Mouse (Mus musculus) E14TG2a.4 (cell line): Measurements from ENCODE around the gene Elp1.

Experiments used
- H3K27me3 ChIP-seq: 2 replicates; pipeline ENCODE4 v1.6.1; 2014; ENCODE audit warnings: low read length, control low read depth; ENCODE audit not compliant: insufficient read depth
- H3K36me3 ChIP-seq: 2 replicates; pipeline ENCODE4 v1.6.1; 2014; ENCODE audit warnings: low read length, control low read depth; ENCODE audit not compliant: insufficient read depth
- H3K4me1 ChIP-seq: replicated peaks from 2 replicates; pipeline ENCODE4 v1.6.1; 2014; ENCODE audit warnings: low read depth, low read length, control low read depth
- H3K4me3 ChIP-seq: replicated peaks from 2 replicates; pipeline ENCODE4 v1.5.1; 2014; ENCODE audit warnings: mild to moderate bottlenecking, low read length
- H3K9me3 ChIP-seq: 2 replicates; pipeline ENCODE4 v1.6.1; 2014; ENCODE audit warnings: low read length, control low read depth
- CTCF ChIP-seq: conservative IDR thresholded peaks from 2 replicates; pipeline ENCODE4 v1.5.1; 2014; ENCODE audit warnings: low read length
- NANOG ChIP-seq: IDR thresholded peaks from 2 replicates; pipeline ENCODE4 v1.6.1; 2014; ENCODE audit warnings: borderline replicate concordance, low read length, mixed read lengths
- POU5F1 ChIP-seq: IDR thresholded peaks from 2 replicates; pipeline ENCODE4 v1.6.1; 2014; ENCODE audit warnings: low read length, borderline replicate concordance

The Elp1 gene

GRCm38 (mm10) chr4:56716801-56717200 is 85.3 kb downstream of the Elp1 start:
- Histone ChIP-seq H3K36me3 (no peaks in the 10 kb centered on the region), H3K4me1 (peaks cover 38% of the 10 kb centered on the region), H3K27me3 (peaks cover 3% of the 10 kb centered on the region; the same call in 1 of the 2 replicates), H3K4me3 (no peak overlapping the region), H3K9me3 (no peaks in the 10 kb centered on the region)
- TF ChIP-seq POU5F1 (no peak), CTCF (no peak), NANOG (no peak)

GRCm38 (mm10) chr4:56713155-56713554 is 89.0 kb downstream of the Elp1 start:
- TF ChIP-seq NANOG: no peak
- TF ChIP-seq CTCF: no peak
- no peak for TF ChIP-seq POU5F1
- peaks cover 31% of the 10 kb centered on the region for H3K4me1 ChIP-seq

GRCm38 (mm10) chr4:56702234-56702633 is 99.9 kb downstream of the Elp1 start:
- Histone ChIP-seq H3K36me3 (no peaks in the 10 kb centered on the region), H3K27me3 (no peaks in the 10 kb centered on the region; the same call in 1 of the 2 replicates), H3K4me3 (no peak overlapping the region), H3K4me1 (peaks cover 21% of the 10 kb centered on the region), H3K9me3 (no peaks in the 10 kb centered on the region)
- TF ChIP-seq NANOG (no peak), CTCF (no peak)

More at GRCm38 (mm10) chr4:56713155-56713554, 89.0 kb downstream of the Elp1 start:
- Histone ChIP-seq H3K27me3 (0 out of 2 replicates have a peak, but pooled peaks cover 3% of the 10 kb centered on the region), H3K9me3 (no peaks in the 10 kb centered on the region), H3K36me3 (no peaks in the 10 kb centered on the region), H3K4me3 (no peak overlapping the region)
